Mouse (Mus musculus): Measurements from ENCODE around the gene Lpcat1. TPM values are rescaled to one million over a fixed set of nuclear protein-coding genes. Genes with fewer than 3 reads are reported as not detected.

The Lpcat1 gene
- polyA plus RNA-seq, 1 experiment from 2014 or later = 62.3 TPM

GRCm38 (mm10) chr13:73472481-73472880 is 5.5 kb downstream of the Lpcat1 start:
- WGBS = 78% methylated on average over 3 of the region's 3 CpGs
- no peak for ATAC-seq
- Histone ChIP-seq H3K9ac (replicated peaks; ENCODE audit: low read depth, low read length) (no peak overlapping the region), H3K27me3 (replicated peaks; ENCODE audit: control insufficient read depth, insufficient read depth, low read length) (no peaks in the 10 kb centered on the region), H3K4me3 (replicated peaks; ENCODE audit: low read length) (no peak overlapping the region), H3K36me3 (ENCODE audit: control insufficient read depth, insufficient read depth) (no peaks in the 10 kb centered on the region), H3K9me3 (ENCODE audit: control insufficient read depth, low read length) (no peaks in the 10 kb centered on the region), H3K4me1 (replicated peaks; ENCODE audit: control insufficient read depth, insufficient read depth, low read length) (peaks cover 25% of the 10 kb centered on the region), H3K27ac (ENCODE audit: low read length) (no peak overlapping the region), H3K4me2 (ENCODE audit: low read length) (no peak overlapping the region)

- Histone ChIP-seq H3K9ac (replicated peaks; ENCODE audit: low read depth, low read length) (no peak overlapping the region), H3K4me3 (replicated peaks; ENCODE audit: low read length) (no peak overlapping the region), H3K27me3 (replicated peaks; ENCODE audit: control insufficient read depth, insufficient read depth, low read length) (no peaks in the 10 kb centered on the region), H3K9me3 (ENCODE audit: control insufficient read depth, low read length) (no peaks in the 10 kb centered on the region), H3K27ac (ENCODE audit: low read length) (no peak overlapping the region), H3K4me2 (ENCODE audit: low read length) (no peak overlapping the region), H3K4me1 (replicated peaks; ENCODE audit: control insufficient read depth, insufficient read depth, low read length) (peaks cover 17% of the 10 kb centered on the region), H3K36me3 (ENCODE audit: control insufficient read depth, insufficient read depth) (no peaks in the 10 kb centered on the region)
- ATAC-seq = no peak
- WGBS = 94% methylated on average over 2 of the region's 2 CpGs
Measured at GRCm38 (mm10) chr13:73473746-73474145, 6.7 kb downstream of the Lpcat1 start.

GRCm38 (mm10) chr13:73474163-73474562 is 7.2 kb downstream of the Lpcat1 start:
- Histone ChIP-seq H3K9ac (replicated peaks; ENCODE audit: low read depth, low read length) (no peak overlapping the region), H3K4me3 (replicated peaks; ENCODE audit: low read length) (no peak overlapping the region), H3K9me3 (ENCODE audit: control insufficient read depth, low read length) (no peaks in the 10 kb centered on the region), H3K36me3 (ENCODE audit: control insufficient read depth, insufficient read depth) (no peaks in the 10 kb centered on the region), H3K4me2 (ENCODE audit: low read length) (no peak overlapping the region), H3K4me1 (replicated peaks; ENCODE audit: control insufficient read depth, insufficient read depth, low read length) (peaks cover 12% of the 10 kb centered on the region), H3K27ac (ENCODE audit: low read length) (no peak overlapping the region), H3K27me3 (replicated peaks; ENCODE audit: control insufficient read depth, insufficient read depth, low read length) (no peaks in the 10 kb centered on the region)
- WGBS = 79% methylated on average over 6 of the region's 6 CpGs
- no peak for ATAC-seq

- Histone ChIP-seq H3K27me3 (replicated peaks; ENCODE audit: control insufficient read depth, insufficient read depth, low read length) (no peaks in the 10 kb centered on the region), H3K4me1 (replicated peaks; ENCODE audit: control insufficient read depth, insufficient read depth, low read length) (peaks cover 4% of the 10 kb centered on the region; the same call in 1 of the 2 replicates), H3K36me3 (ENCODE audit: control insufficient read depth, insufficient read depth) (no peaks in the 10 kb centered on the region), H3K4me2 (ENCODE audit: low read length) (no peak overlapping the region), H3K9ac (replicated peaks; ENCODE audit: low read depth, low read length) (no peak overlapping the region), H3K4me3 (replicated peaks; ENCODE audit: low read length) (no peak overlapping the region), H3K9me3 (ENCODE audit: control insufficient read depth, low read length) (no peaks in the 10 kb centered on the region), H3K27ac (ENCODE audit: low read length) (no peak overlapping the region)
- 97% methylated on average over 12 of the region's 12 CpGs for WGBS
- ATAC-seq = no peak
Measured at GRCm38 (mm10) chr13:73475058-73475980, 8.3 kb downstream of the Lpcat1 start.

GRCm38 (mm10) chr13:73476259-73476658 is 9.3 kb downstream of the Lpcat1 start:
- WGBS = 89% methylated on average over 5 of the region's 5 CpGs
- Histone ChIP-seq H3K9ac (replicated peaks; ENCODE audit: low read depth, low read length) (no peak overlapping the region), H3K4me3 (replicated peaks; ENCODE audit: low read length) (no peak overlapping the region), H3K4me1 (replicated peaks; ENCODE audit: control insufficient read depth, insufficient read depth, low read length) (no peaks in the 10 kb centered on the region; the same call in 1 of the 2 replicates), H3K9me3 (ENCODE audit: control insufficient read depth, low read length) (no peaks in the 10 kb centered on the region), H3K27ac (ENCODE audit: low read length) (no peak overlapping the region), H3K4me2 (ENCODE audit: low read length) (no peak overlapping the region), H3K27me3 (replicated peaks; ENCODE audit: control insufficient read depth, insufficient read depth, low read length) (no peaks in the 10 kb centered on the region), H3K36me3 (ENCODE audit: control insufficient read depth, insufficient read depth) (no peaks in the 10 kb centered on the region)
- no peak for ATAC-seq

- no peak overlapping the region for H3K4me3 ChIP-seq (replicated peaks; ENCODE audit: low read length)
- H3K9ac ChIP-seq (replicated peaks; ENCODE audit: low read depth, low read length) = no peak overlapping the region
- no peaks in the 10 kb centered on the region for H3K27me3 ChIP-seq (replicated peaks; ENCODE audit: control insufficient read depth, insufficient read depth, low read length)
- no peak for ATAC-seq
- no peaks in the 10 kb centered on the region; the same call in 1 of the 2 replicates for H3K4me1 ChIP-seq (replicated peaks; ENCODE audit: control insufficient read depth, insufficient read depth, low read length)
- H3K36me3 ChIP-seq (ENCODE audit: control insufficient read depth, insufficient read depth) = no peaks in the 10 kb centered on the region
- H3K27ac ChIP-seq (ENCODE audit: low read length) = no peak overlapping the region
- no peak overlapping the region for H3K4me2 ChIP-seq (ENCODE audit: low read length)
- no peaks in the 10 kb centered on the region for H3K9me3 ChIP-seq (ENCODE audit: control insufficient read depth, low read length)
- WGBS = 85% methylated on average over 8 of the region's 8 CpGs
Measured at GRCm38 (mm10) chr13:73476796-73477195, 9.8 kb downstream of the Lpcat1 start.

- H3K4me1 ChIP-seq (replicated peaks; ENCODE audit: control insufficient read depth, insufficient read depth, low read length) = no peaks in the 10 kb centered on the region
- WGBS = 88% methylated on average over 2 of the region's 2 CpGs
Measured at GRCm38 (mm10) chr13:73477841-73478240, 10.8 kb downstream of the Lpcat1 start.

GRCm38 (mm10) chr13:73482476-73482875 is 15.5 kb downstream of the Lpcat1 start:
- H3K4me2 ChIP-seq (ENCODE audit: low read length) = no peak overlapping the region
- H3K27me3 ChIP-seq (replicated peaks; ENCODE audit: control insufficient read depth, insufficient read depth, low read length) = no peaks in the 10 kb centered on the region
- no peaks in the 10 kb centered on the region for H3K4me1 ChIP-seq (replicated peaks; ENCODE audit: control insufficient read depth, insufficient read depth, low read length)
- H3K9ac ChIP-seq (replicated peaks; ENCODE audit: low read depth, low read length) = no peak overlapping the region
- peaks cover 15% of the 10 kb centered on the region for H3K36me3 ChIP-seq (ENCODE audit: control insufficient read depth, insufficient read depth)
- no peak overlapping the region for H3K27ac ChIP-seq (ENCODE audit: low read length)
- no peak for ATAC-seq
- WGBS = 85% methylated on average over 7 of the region's 7 CpGs
- H3K4me3 ChIP-seq (replicated peaks; ENCODE audit: low read length) = no peak overlapping the region
- peaks cover 11% of the 10 kb centered on the region for H3K9me3 ChIP-seq (ENCODE audit: control insufficient read depth, low read length)

More at GRCm38 (mm10) chr13:73477841-73478240, 10.8 kb downstream of the Lpcat1 start:
- Histone ChIP-seq H3K27me3 (replicated peaks; ENCODE audit: control insufficient read depth, insufficient read depth, low read length) (no peaks in the 10 kb centered on the region), H3K4me2 (ENCODE audit: low read length) (no peak overlapping the region), H3K9me3 (ENCODE audit: control insufficient read depth, low read length) (no peaks in the 10 kb centered on the region), H3K9ac (replicated peaks; ENCODE audit: low read depth, low read length) (no peak overlapping the region), H3K4me3 (replicated peaks; ENCODE audit: low read length) (no peak overlapping the region), H3K27ac (ENCODE audit: low read length) (no peak overlapping the region), H3K36me3 (ENCODE audit: control insufficient read depth, insufficient read depth) (no peaks in the 10 kb centered on the region)
- no peak for ATAC-seq

- Histone ChIP-seq H3K4me1 (replicated peaks; ENCODE audit: control insufficient read depth, insufficient read depth, low read length) (no peaks in the 10 kb centered on the region), H3K27ac (ENCODE audit: low read length) (no peak overlapping the region), H3K4me3 (replicated peaks; ENCODE audit: low read length) (no peak overlapping the region), H3K36me3 (ENCODE audit: control insufficient read depth, insufficient read depth) (peaks cover 15% of the 10 kb centered on the region), H3K4me2 (ENCODE audit: low read length) (no peak overlapping the region), H3K9me3 (ENCODE audit: control insufficient read depth, low read length) (peaks cover 11% of the 10 kb centered on the region), H3K27me3 (replicated peaks; ENCODE audit: control insufficient read depth, insufficient read depth, low read length) (no peaks in the 10 kb centered on the region), H3K9ac (replicated peaks; ENCODE audit: low read depth, low read length) (no peak overlapping the region)
- no peak for ATAC-seq
- WGBS = 96% methylated on average over 6 of the region's 6 CpGs
Measured at GRCm38 (mm10) chr13:73483331-73483730, 16.3 kb downstream of the Lpcat1 start.

Data from forebrain, embryonic 16.5 days (tissue).